Mouse (Mus musculus) embryonic facial prominence, embryonic 12.5 days (tissue): ENCODE data around the gene Gm14525. TPM values are rescaled to one million over a fixed set of nuclear protein-coding genes. Genes with fewer than 3 reads are reported as not detected.
"Not testable (repeated sequence)": the region's sequence is repeated elsewhere in the genome, so short reads cannot be mapped to it uniquely, and the experiment has no call there.

ENCODE experiments used
- ATAC-seq: fragments of 200-750 bp; cut with Nextera tagmentation; 2 replicates; pipeline ENCODE4 v1.8.0; 2017; ENCODE audit not compliant: insufficient number of reproducible peaks, insufficient read depth, low FRiP score, low TSS enrichment
- H3K27ac ChIP-seq: fragments of 300-500 bp; sonication (generic); 2 replicates; pipeline ENCODE4 v1.5.1; 2016; ENCODE audit warnings: mild to moderate bottlenecking
- H3K27me3 ChIP-seq: fragments of 300-500 bp; sonication (generic); 2 replicates; pipeline ENCODE4 v1.6.1; 2016; ENCODE audit warnings: mild to moderate bottlenecking, moderate library complexity
- H3K36me3 ChIP-seq: fragments of 300-500 bp; sonication (generic); 2 replicates; pipeline ENCODE4 v1.6.1; 2016; ENCODE audit warnings: mild to moderate bottlenecking
- H3K4me1 ChIP-seq: fragments of 300-500 bp; sonication (generic); 2 replicates; pipeline ENCODE4 v1.6.1; 2016
- H3K4me2 ChIP-seq: fragments of 300-500 bp; sonication (generic); replicated peaks from 2 replicates; pipeline ENCODE4 v1.6.1; 2016; ENCODE audit warnings: mild to moderate bottlenecking, moderate library complexity
- H3K4me3 ChIP-seq: fragments of 300-500 bp; sonication (generic); 2 replicates; pipeline ENCODE4 v1.5.1; 2016; ENCODE audit warnings: mild to moderate bottlenecking
- H3K9ac ChIP-seq: fragments of 300-500 bp; sonication (generic); 2 replicates; pipeline ENCODE4 v1.6.1; 2016; ENCODE audit warnings: mild to moderate bottlenecking, moderate library complexity
- H3K9me3 ChIP-seq: fragments of 300-500 bp; sonication (generic); 2 replicates; pipeline ENCODE4 v1.6.1; 2016; ENCODE audit warnings: mild to moderate bottlenecking, moderate library complexity
- WGBS: fragments of 180-500 bp; shearing (Covaris S2); methylation state at CpG from one replicate; pipeline ENCODE4 v1.1.7; 2016; 5-methylcytosine and 5-hydroxymethylcytosine counted together
- polyA plus RNA-seq: library from polyadenylated mRNA; unstranded; fragments of >200 nt; fragmentation: Nextera tagmentation; extraction: Ambion mirVana; gene quantifications from 2 replicates; pipeline ENCODE4 v1.2.1, GENCODE M21; 2016

Gm14525 gene
- polyA plus RNA-seq: not detected in 2 replicates

DNA sequence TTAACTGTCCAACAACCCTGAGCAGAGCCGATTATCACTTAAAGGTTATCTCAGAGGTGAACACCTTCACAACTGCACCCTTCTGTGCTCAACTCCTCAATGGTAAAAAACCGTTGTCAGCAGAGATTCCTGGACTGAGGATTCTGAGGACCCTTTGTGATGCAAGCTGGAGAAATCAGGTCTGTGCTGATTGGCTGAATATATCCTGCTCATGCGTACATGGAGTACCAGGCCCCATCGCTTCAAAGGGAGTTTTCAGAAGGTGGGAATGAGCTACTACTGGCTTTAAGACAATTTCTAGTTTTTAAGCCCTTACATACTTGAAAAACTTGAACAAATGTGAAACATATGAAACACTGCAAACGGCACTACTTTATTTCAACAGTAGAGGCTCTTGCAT, at the start of gene Gm14525:
Gene Gm14525, minus strand, starts transcription at position 101 of the 400 bp plus-strand sequence.
- not testable (repeated sequence) for H3K36me3 ChIP-seq, ATAC-seq, H3K27me3 ChIP-seq, H3K4me1 ChIP-seq, H3K9me3 ChIP-seq, H3K9ac ChIP-seq, H3K27ac ChIP-seq, H3K4me2 ChIP-seq, H3K4me3 ChIP-seq
- 91% methylated on average over 4 of the region's 5 CpGs for WGBS

Other genes starting within 250 kb of the Gm14525 start
- not detected in 2 replicates for gene Slx, start 157.1 kb downstream of the Gm14525 start, polyA plus RNA-seq
- not detected in 2 replicates for gene Gm6121, start 233.1 kb upstream of the Gm14525 start, polyA plus RNA-seq